Mouse (Mus musculus): ENCODE data around the gene Armc7. TPM values are rescaled to one million over a fixed set of nuclear protein-coding genes. Genes with fewer than 3 reads are reported as not detected.
"Not testable (repeated sequence)": the region's sequence is repeated elsewhere in the genome, so short reads cannot be mapped to it uniquely, and the experiment has no call there.

Armc7 gene
- polyA plus RNA-seq, 2 experiments, result 7.5 to 8.5 TPM

DNA sequence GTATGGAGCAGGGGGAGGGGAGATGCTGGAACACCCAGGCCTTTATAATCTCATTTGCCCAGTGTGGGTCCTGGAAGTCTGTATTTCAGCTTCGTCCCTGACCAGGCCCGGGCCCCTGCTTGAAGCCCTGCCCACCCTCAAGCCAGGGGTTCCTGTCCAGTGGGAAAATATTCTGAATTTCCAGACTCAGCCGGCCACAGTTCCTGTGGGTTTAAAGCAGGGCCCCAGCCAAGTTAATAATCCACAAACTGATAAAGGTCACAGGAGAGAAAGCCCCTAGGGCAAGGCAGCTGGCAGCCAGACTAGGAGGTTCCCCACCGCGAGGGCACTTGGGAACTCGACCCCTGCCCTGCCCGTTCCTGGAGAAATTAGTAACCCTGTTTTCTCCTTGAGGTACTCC is 26.5 kb upstream of the Armc7 start:
- DNase-seq (ENCODE audit: low spot score) (no peak), ATAC-seq (ENCODE audit: low FRiP score, low read depth) (no peak)
- 29% methylated on average over 7 of the region's 7 CpGs for WGBS

DNA sequence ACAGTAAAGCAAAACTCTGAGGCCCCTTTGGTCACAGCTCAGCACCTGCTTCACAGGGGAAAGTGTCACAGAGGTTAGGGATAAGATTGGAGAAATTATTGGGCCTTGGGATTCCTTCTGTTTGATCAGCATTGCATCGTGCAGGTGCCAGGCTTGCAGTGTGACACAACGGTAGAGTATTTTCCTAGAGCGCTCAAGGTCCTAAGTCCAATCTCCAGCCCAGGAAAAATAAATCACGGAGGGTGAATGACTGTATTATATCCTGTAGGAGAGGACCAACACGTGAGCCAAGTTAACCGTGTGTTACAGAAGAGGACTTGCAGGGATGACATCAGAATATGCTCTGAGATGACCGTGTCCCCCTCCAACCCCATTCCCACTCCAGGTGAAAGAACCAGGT is 25.3 kb upstream of the Armc7 start:
- no peak for DNase-seq (ENCODE audit: low spot score)
- no peaks in the 10 kb centered on the region for H3K27me3 ChIP-seq (ENCODE audit: control insufficient read depth, insufficient read depth, low read length)
- H3K4me3 ChIP-seq (replicated peaks; ENCODE audit: low read length), result no peak overlapping the region
- H3K36me3 ChIP-seq (ENCODE audit: control insufficient read depth, insufficient read depth, low read length), result no peaks in the 10 kb centered on the region
- no peak overlapping the region for H3K4me2 ChIP-seq (replicated peaks; ENCODE audit: low read depth, low read length, severe bottlenecking)
- no peak overlapping the region for H3K9ac ChIP-seq (ENCODE audit: low read depth, low read length, severe bottlenecking)
- no peak overlapping the region for H3K27ac ChIP-seq (replicated peaks; ENCODE audit: low read depth, low read length)
- ATAC-seq (ENCODE audit: low FRiP score, low read depth), result no peak
- 0 out of 2 replicates have a peak, but pooled peaks cover 2% of the 10 kb centered on the region for H3K4me1 ChIP-seq (ENCODE audit: control insufficient read depth, insufficient read depth, low read length)
- no peaks in the 10 kb centered on the region for H3K9me3 ChIP-seq (ENCODE audit: control insufficient read depth, low read length)
- TF ChIP-seq POLR2A (IDR thresholded peaks at IDR 0.05; ENCODE audit: borderline replicate concordance, extremely low read depth, insufficient read depth, insufficient read length), result no peak
- WGBS, result 87% methylated on average over 7 of the region's 7 CpGs

More for the DNA sequence above, 26.5 kb upstream of the Armc7 start:
- Histone ChIP-seq H3K9me3 (ENCODE audit: control insufficient read depth, low read length) (no peaks in the 10 kb centered on the region), H3K27ac (replicated peaks; ENCODE audit: low read depth, low read length) (no peak overlapping the region), H3K4me1 (ENCODE audit: control insufficient read depth, insufficient read depth, low read length) (0 out of 2 replicates have a peak, but pooled peaks cover 2% of the 10 kb centered on the region), H3K4me3 (replicated peaks; ENCODE audit: low read length) (no peak overlapping the region), H3K27me3 (ENCODE audit: control insufficient read depth, insufficient read depth, low read length) (no peaks in the 10 kb centered on the region), H3K36me3 (ENCODE audit: control insufficient read depth, insufficient read depth, low read length) (no peaks in the 10 kb centered on the region), H3K4me2 (replicated peaks; ENCODE audit: low read depth, low read length, severe bottlenecking) (no peak overlapping the region), H3K9ac (ENCODE audit: low read depth, low read length, severe bottlenecking) (no peak overlapping the region)
- TF ChIP-seq POLR2A (IDR thresholded peaks at IDR 0.05; ENCODE audit: borderline replicate concordance, extremely low read depth, insufficient read depth, insufficient read length), result no peak

DNA sequence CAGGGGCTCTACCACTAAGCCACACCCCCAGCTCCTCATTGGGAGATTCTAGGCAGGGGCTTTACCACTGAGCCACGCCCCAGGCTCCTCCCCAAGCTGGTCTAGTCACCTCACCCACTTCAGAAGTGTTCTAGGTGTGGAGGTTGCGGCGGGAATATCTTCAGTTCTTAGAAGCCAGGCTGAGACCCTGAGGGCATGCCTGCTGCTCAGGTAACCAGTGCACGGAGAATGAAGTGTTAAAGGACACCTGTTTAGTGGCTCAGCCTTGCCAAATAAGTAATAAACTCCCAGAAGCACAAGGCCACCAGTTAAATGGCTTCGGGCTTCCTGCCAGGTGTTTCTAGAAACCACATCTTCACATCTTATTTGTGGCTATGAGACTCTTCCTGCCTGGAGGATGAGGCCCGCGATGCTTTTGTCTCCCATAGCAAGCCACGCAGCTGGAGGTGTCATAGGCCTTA is 23.7 kb upstream of the Armc7 start:
- Histone ChIP-seq H3K4me3 (replicated peaks; ENCODE audit: low read length) (no peak overlapping the region), H3K27me3 (ENCODE audit: control insufficient read depth, insufficient read depth, low read length) (no peaks in the 10 kb centered on the region), H3K4me1 (ENCODE audit: control insufficient read depth, insufficient read depth, low read length) (0 out of 2 replicates have a peak, but pooled peaks cover 2% of the 10 kb centered on the region), H3K9ac (ENCODE audit: low read depth, low read length, severe bottlenecking) (no peak overlapping the region), H3K4me2 (replicated peaks; ENCODE audit: low read depth, low read length, severe bottlenecking) (no peak overlapping the region), H3K36me3 (ENCODE audit: control insufficient read depth, insufficient read depth, low read length) (no peaks in the 10 kb centered on the region), H3K9me3 (ENCODE audit: control insufficient read depth, low read length) (no peaks in the 10 kb centered on the region), H3K27ac (replicated peaks; ENCODE audit: low read depth, low read length) (no peak overlapping the region)
- no peak for ATAC-seq (ENCODE audit: low FRiP score, low read depth)
- 56% methylated on average over 8 of the region's 8 CpGs for WGBS
- no peak for TF ChIP-seq POLR2A (IDR thresholded peaks at IDR 0.05; ENCODE audit: borderline replicate concordance, extremely low read depth, insufficient read depth, insufficient read length)
- peak; percentile 28 for DNase-seq (ENCODE audit: low spot score)

DNA sequence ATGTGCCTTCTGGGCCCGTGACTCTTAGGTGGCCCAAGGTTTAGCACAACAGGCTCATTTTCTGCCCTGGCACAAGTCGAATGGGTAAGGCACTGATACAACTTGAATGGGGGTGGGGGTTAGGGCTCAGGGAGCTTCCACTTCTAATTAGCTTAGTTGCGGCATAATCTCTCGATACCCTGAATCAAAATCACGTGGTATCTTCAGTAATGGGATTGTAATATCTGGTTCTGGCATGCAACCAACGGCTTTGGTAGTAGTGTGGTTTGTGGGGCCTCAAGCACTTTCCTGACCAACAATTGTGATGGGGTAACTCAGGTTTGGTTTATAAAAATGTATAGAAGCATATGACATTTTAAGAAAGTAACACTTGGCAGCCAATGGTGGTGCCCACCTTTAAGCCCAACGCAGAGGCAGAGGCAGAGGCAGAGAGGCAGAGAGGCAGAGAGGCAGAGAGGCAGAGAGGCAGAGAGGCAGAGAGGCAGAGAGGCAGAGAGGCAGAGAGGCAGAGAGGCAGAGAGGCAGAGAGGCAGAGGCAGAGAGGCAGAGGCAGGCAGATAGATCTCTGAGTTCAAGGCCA is 23.1 kb upstream of the Armc7 start:
- Histone ChIP-seq H3K27ac (replicated peaks; ENCODE audit: low read depth, low read length) (no peak overlapping the region), H3K4me1 (ENCODE audit: control insufficient read depth, insufficient read depth, low read length) (0 out of 2 replicates have a peak, but pooled peaks cover 2% of the 10 kb centered on the region), H3K27me3 (ENCODE audit: control insufficient read depth, insufficient read depth, low read length) (no peaks in the 10 kb centered on the region), H3K4me3 (replicated peaks; ENCODE audit: low read length) (no peak overlapping the region), H3K4me2 (replicated peaks; ENCODE audit: low read depth, low read length, severe bottlenecking) (no peak overlapping the region), H3K9me3 (ENCODE audit: control insufficient read depth, low read length) (no peaks in the 10 kb centered on the region), H3K9ac (ENCODE audit: low read depth, low read length, severe bottlenecking) (no peak overlapping the region), H3K36me3 (ENCODE audit: control insufficient read depth, insufficient read depth, low read length) (no peaks in the 10 kb centered on the region)
- no peak for ATAC-seq (ENCODE audit: low FRiP score, low read depth)
- no peak for TF ChIP-seq POLR2A (IDR thresholded peaks at IDR 0.05; ENCODE audit: borderline replicate concordance, extremely low read depth, insufficient read depth, insufficient read length)
- 76% methylated on average over 7 of the region's 7 CpGs for WGBS
- DNase-seq (ENCODE audit: low spot score), result no peak

DNA sequence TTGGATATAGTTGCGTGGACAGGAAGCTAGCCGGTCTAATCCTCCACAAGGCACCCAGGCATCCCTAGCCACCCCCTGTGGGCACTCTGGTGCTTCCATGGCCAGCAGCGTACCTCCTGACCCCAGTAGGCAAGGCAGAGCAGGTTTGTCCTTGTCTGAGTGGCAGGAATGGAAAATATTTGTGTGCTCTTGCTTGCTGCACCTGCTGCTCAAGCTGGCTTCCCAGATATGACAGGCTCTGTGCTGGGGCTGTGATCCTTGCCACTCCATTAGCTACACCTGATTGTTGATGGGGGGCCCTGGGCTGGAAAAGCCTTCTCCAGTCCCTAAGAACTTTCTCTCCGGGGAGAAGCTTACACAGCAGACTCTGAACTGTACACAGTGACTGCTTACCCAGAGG is 22.2 kb upstream of the Armc7 start:
- no peak overlapping the region for H3K27ac ChIP-seq (replicated peaks; ENCODE audit: low read depth, low read length)
- H3K9me3 ChIP-seq (ENCODE audit: control insufficient read depth, low read length), result no peaks in the 10 kb centered on the region
- DNase-seq (ENCODE audit: low spot score) (no peak), ATAC-seq (ENCODE audit: low FRiP score, low read depth) (no peak)
- no peak overlapping the region for H3K4me3 ChIP-seq (replicated peaks; ENCODE audit: low read length)
- no peak overlapping the region for H3K4me2 ChIP-seq (replicated peaks; ENCODE audit: low read depth, low read length, severe bottlenecking)
- 70% methylated on average over 4 of the region's 4 CpGs for WGBS
- TF ChIP-seq POLR2A (IDR thresholded peaks at IDR 0.05; ENCODE audit: borderline replicate concordance, extremely low read depth, insufficient read depth, insufficient read length), result no peak
- H3K27me3 ChIP-seq (ENCODE audit: control insufficient read depth, insufficient read depth, low read length), result no peaks in the 10 kb centered on the region
- no peaks in the 10 kb centered on the region for H3K36me3 ChIP-seq (ENCODE audit: control insufficient read depth, insufficient read depth, low read length)
- 0 out of 2 replicates have a peak, but pooled peaks cover 2% of the 10 kb centered on the region for H3K4me1 ChIP-seq (ENCODE audit: control insufficient read depth, insufficient read depth, low read length)
- no peak overlapping the region for H3K9ac ChIP-seq (ENCODE audit: low read depth, low read length, severe bottlenecking)

DNA sequence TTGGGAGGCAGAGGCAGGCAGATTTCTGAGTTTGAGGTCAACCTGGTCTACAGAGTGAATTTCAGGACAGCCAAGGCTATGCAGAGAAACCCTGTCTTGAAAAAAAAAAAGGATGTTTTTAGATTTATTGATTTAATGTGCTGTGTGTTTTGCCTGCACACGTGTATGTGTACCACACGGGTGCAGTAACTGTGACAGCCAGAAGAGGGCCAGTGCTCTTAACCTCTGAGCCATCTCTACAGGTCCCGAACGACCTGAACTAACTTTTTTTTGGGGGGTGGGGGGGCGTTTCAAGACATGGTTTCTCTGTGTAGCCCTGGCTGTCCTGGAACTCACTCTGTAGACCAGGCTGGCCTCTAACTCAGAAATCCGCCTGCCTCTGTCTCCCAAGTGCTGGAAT is 20.6 kb upstream of the Armc7 start:
- not testable (repeated sequence) for H3K4me2 ChIP-seq (replicated peaks; ENCODE audit: low read depth, low read length, severe bottlenecking); H3K27me3 ChIP-seq (ENCODE audit: control insufficient read depth, insufficient read depth, low read length); H3K4me3 ChIP-seq (replicated peaks; ENCODE audit: low read length); ATAC-seq (ENCODE audit: low FRiP score, low read depth); H3K9me3 ChIP-seq (ENCODE audit: control insufficient read depth, low read length); DNase-seq (ENCODE audit: low spot score); H3K36me3 ChIP-seq (ENCODE audit: control insufficient read depth, insufficient read depth, low read length); H3K4me1 ChIP-seq (ENCODE audit: control insufficient read depth, insufficient read depth, low read length); H3K9ac ChIP-seq (ENCODE audit: low read depth, low read length, severe bottlenecking); H3K27ac ChIP-seq (replicated peaks; ENCODE audit: low read depth, low read length)
- 88% methylated on average over 6 of the region's 6 CpGs for WGBS

All from limb, embryonic 14.5 days (tissue).